Mouse (Mus musculus) cortical plate, adult 2 months (tissue): Measurements from ENCODE around the gene Clcn7.
A peak's percentile ranks its signal among the peaks of the same experiment; 100 is the strongest.

Experiments used
- CTCF ChIP-seq: fragments of 200-500 bp; IDR thresholded peaks from 2 replicates; pipeline ENCODE4 v1.5.1; 2011; ENCODE audit warnings: mild to moderate bottlenecking, control low read depth, low read length; ENCODE audit not compliant: insufficient read depth; ENCODE audit errors: extremely low read depth
- POLR2A ChIP-seq: fragments of 200-500 bp; IDR thresholded peaks from 2 replicates; pipeline ENCODE4 v1.6.1; 2011; ENCODE audit warnings: mild to moderate bottlenecking, low read length, control low read depth; ENCODE audit not compliant: insufficient read depth; ENCODE audit errors: extremely low read depth

GRCm38 (mm10) chr17:25109578-25109977 is 23.6 kb upstream of the Clcn7 start:
- TF ChIP-seq POLR2A (no peak), CTCF (peak; percentile 34; the same call in 1 of the 2 replicates)
